Mouse (Mus musculus) kidney, adult 2 months (tissue): ENCODE data around the gene Vmn1r87.
"Not testable (repeated sequence)": the region's sequence is repeated elsewhere in the genome, so short reads cannot be mapped to it uniquely, and the experiment has no call there.

Experiments used
- CTCF ChIP-seq: fragments of 200-500 bp; conservative IDR thresholded peaks from 2 replicates; pipeline ENCODE4 v1.5.1; 2011; ENCODE audit warnings: low read depth, mild to moderate bottlenecking, control low read depth, low read length, moderate library complexity, mixed read lengths; ENCODE audit not compliant: insufficient read depth, insufficient read length
- POLR2A ChIP-seq: fragments of 200-500 bp; IDR thresholded peaks from one replicate; pipeline ENCODE4 v1.6.1; 2011; ENCODE audit warnings: low read depth, low read length, control low read depth

DNA sequence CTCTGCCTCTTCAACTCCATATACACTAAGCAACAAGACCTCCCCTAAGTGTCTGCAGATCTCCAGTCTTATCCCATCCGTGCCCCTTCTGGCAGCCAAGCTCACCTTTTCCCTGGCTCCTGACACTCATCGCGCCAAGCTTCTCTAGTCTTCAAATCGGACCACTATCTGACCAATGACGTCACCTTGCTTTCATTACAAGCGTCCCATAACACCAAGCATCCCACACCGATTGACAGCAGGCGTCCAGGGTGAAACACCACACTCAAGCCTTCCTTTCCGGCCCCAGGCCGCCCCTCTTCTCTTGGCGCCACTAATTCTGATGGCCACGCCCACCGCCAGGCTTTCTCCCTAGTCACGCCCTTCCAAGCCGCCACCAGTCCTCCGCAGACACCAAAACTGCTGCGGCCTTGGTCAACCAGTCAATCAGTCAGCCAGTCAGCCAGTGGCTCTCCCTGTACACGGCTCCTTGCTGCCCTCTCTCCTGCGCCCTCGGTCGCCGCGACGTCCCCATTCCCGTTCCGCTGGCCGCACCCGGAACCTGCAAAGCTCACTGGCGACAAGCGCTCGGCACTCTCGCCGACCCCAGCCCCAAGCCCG is 16.3 kb downstream of the Vmn1r87 start:
- TF ChIP-seq CTCF, POLR2A: not testable (repeated sequence)
